25 mouse cellular contexts compared by ENCODE assay signal in the genomic region with DNA sequence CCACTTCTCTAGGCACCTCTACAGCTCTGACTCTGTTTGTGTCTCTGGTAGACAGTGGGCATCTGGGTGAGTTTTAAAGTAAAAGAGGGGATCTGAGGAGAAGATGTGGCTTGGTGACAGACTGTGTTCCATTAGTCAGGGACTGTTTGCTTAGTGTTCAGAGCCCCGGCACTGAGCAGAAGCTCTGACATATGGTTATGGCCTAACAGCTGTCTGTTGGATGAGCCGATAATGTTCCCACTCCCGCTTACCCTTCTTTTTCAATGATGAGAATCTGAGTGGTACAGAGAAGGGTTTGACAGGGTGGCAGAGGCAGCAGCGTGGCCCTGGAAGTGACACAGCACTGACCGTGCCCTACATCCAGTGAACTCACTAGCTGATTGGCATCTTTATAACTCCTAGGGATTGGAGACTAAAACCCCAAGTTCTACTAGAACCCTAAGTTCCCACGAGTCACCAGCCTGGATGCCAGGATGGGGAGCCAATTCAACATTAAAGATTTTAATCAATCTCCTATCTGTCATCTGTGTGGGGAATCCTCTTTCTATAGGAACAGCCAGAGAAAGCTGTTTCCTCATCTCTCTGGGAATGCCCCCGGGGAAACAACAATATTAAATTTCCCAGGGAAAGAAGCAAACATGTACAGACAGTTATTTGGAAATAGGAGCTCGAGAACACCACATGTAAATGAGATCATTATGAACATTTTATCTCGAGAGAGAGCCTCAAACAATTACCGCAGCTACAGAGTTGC.
DNase-seq lines count a peak whose midpoint lies in the region; ATAC-seq and TF ChIP-seq lines count a peak whose summit lies in the region.
"Had no signal": no experiment of that assay in that cellular context is flagged by ENCODE, and none has a peak within 500 bp of the region (broad histone marks: within the 10 kb centered on the region; RNA-seq: fewer than 3 reads in every experiment).

No protein-coding gene starts in this region.

- H3K27me3 ChIP-seq in forebrain, embryonic 15.5 days: no peaks in the 10 kb centered on the region
- no peaks in the 10 kb centered on the region for H3K27me3 ChIP-seq in forebrain, embryonic 13.5 days
- H3K27me3 ChIP-seq in midbrain, embryonic 11.5 days (ENCODE audit: control insufficient read depth, insufficient read depth, low read length): no peaks in the 10 kb centered on the region
- no peaks in the 10 kb centered on the region for H3K27me3 ChIP-seq in midbrain, postnatal 0 days (ENCODE audit: insufficient read depth, low read length)
- no peaks in the 10 kb centered on the region for H3K27me3 ChIP-seq in neural tube, embryonic 15.5 days (replicated peaks)
- no peaks in the 10 kb centered on the region for H3K27me3 ChIP-seq in intestine, embryonic 15.5 days (replicated peaks)
- H3K27me3 ChIP-seq in kidney, embryonic 15.5 days: no peaks in the 10 kb centered on the region
- H3K27me3 ChIP-seq: heart, embryonic 15.5 days; stomach, embryonic 15.5 days had no signal

- WGBS in forebrain, embryonic 15.5 days: 61% methylated on average over 10 of the region's 10 CpGs
- WGBS in forebrain, embryonic 13.5 days: 72% methylated on average over 10 of the region's 10 CpGs
- WGBS in midbrain, embryonic 11.5 days: 85% methylated on average over 10 of the region's 10 CpGs
- WGBS in midbrain, postnatal 0 days: 80% methylated on average over 10 of the region's 10 CpGs
- 64% methylated on average over 10 of the region's 10 CpGs for WGBS in neural tube, embryonic 15.5 days
- 75% methylated on average over 10 of the region's 10 CpGs for WGBS in intestine, embryonic 15.5 days
- 71% methylated on average over 10 of the region's 10 CpGs for WGBS in kidney, embryonic 15.5 days

- no peaks in the 10 kb centered on the region for H3K4me1 ChIP-seq in forebrain, embryonic 15.5 days
- H3K4me1 ChIP-seq in forebrain, embryonic 13.5 days: no peaks in the 10 kb centered on the region
- no peaks in the 10 kb centered on the region for H3K4me1 ChIP-seq in midbrain, embryonic 11.5 days (ENCODE audit: control insufficient read depth, insufficient read depth, low read length)
- H3K4me1 ChIP-seq in midbrain, postnatal 0 days (ENCODE audit: insufficient read depth, low read length): no peaks in the 10 kb centered on the region; the same call in 1 of the 2 replicates
- no peaks in the 10 kb centered on the region; the same call in 1 of the 2 replicates for H3K4me1 ChIP-seq in neural tube, embryonic 15.5 days
- peaks cover 5% of the 10 kb centered on the region; the same call in 1 of the 2 replicates for H3K4me1 ChIP-seq in intestine, embryonic 15.5 days (replicated peaks)
- H3K4me1 ChIP-seq in kidney, embryonic 15.5 days: 0 out of 2 replicates have a peak, but pooled peaks cover 2% of the 10 kb centered on the region
- H3K4me1 ChIP-seq: heart, embryonic 15.5 days; stomach, embryonic 15.5 days had no signal

- peak; percentile 46; the same call in 1 of the 2 replicates for ATAC-seq in forebrain, embryonic 15.5 days (replicated peaks)
- no peak for ATAC-seq in forebrain, embryonic 13.5 days
- ATAC-seq in midbrain, embryonic 11.5 days (ENCODE audit: low FRiP score): no peak
- ATAC-seq in midbrain, postnatal 0 days (ENCODE audit: low FRiP score): no peak
- ATAC-seq in neural tube, embryonic 15.5 days (ENCODE audit: low FRiP score): 0 out of 2 replicates have a peak, but pooled peaks have one; percentile 41
- no peak for ATAC-seq in intestine, embryonic 15.5 days
- no peak for ATAC-seq in kidney, embryonic 15.5 days (replicated peaks; ENCODE audit: low FRiP score)
- ATAC-seq: hindbrain, postnatal 0 days; intestine, postnatal 0 days; liver, postnatal 0 days; lung, postnatal 0 days; midbrain, embryonic 16.5 days had no signal

- no peak overlapping the region for H3K4me3 ChIP-seq in forebrain, embryonic 15.5 days
- no peak overlapping the region for H3K4me3 ChIP-seq in forebrain, embryonic 13.5 days
- no peak overlapping the region for H3K4me3 ChIP-seq in midbrain, embryonic 11.5 days (ENCODE audit: low read depth, low read length)
- H3K4me3 ChIP-seq in midbrain, postnatal 0 days (ENCODE audit: low read depth, low read length): no peak overlapping the region
- H3K4me3 ChIP-seq in neural tube, embryonic 15.5 days (replicated peaks): no peak overlapping the region
- H3K4me3 ChIP-seq in intestine, embryonic 15.5 days (replicated peaks): no peak overlapping the region
- H3K4me3 ChIP-seq in kidney, embryonic 15.5 days (replicated peaks): no peak overlapping the region
- H3K4me3 ChIP-seq: heart, embryonic 15.5 days; stomach, embryonic 15.5 days had no signal

- H3K9ac ChIP-seq in forebrain, embryonic 15.5 days (replicated peaks): no peak overlapping the region
- H3K9ac ChIP-seq in forebrain, embryonic 13.5 days: no peak overlapping the region
- H3K9ac ChIP-seq in midbrain, embryonic 11.5 days (ENCODE audit: low read length): no peak overlapping the region
- H3K9ac ChIP-seq in midbrain, postnatal 0 days (replicated peaks; ENCODE audit: low read length, poor library complexity, severe bottlenecking): no peak overlapping the region
- no peak overlapping the region for H3K9ac ChIP-seq in neural tube, embryonic 15.5 days (replicated peaks)
- no peak overlapping the region for H3K9ac ChIP-seq in intestine, embryonic 15.5 days
- H3K9ac ChIP-seq in kidney, embryonic 15.5 days: no peak overlapping the region
- H3K9ac ChIP-seq: heart, embryonic 15.5 days; liver, postnatal 0 days; stomach, embryonic 15.5 days had no signal

- no peaks in the 10 kb centered on the region for H3K9me3 ChIP-seq in forebrain, embryonic 15.5 days
- no peaks in the 10 kb centered on the region for H3K9me3 ChIP-seq in forebrain, embryonic 13.5 days (replicated peaks)
- H3K9me3 ChIP-seq in midbrain, embryonic 11.5 days (ENCODE audit: control insufficient read depth, low read length): no peaks in the 10 kb centered on the region
- no peaks in the 10 kb centered on the region for H3K9me3 ChIP-seq in midbrain, postnatal 0 days (ENCODE audit: low read length)
- H3K9me3 ChIP-seq in neural tube, embryonic 15.5 days (replicated peaks): no peaks in the 10 kb centered on the region
- H3K9me3 ChIP-seq in intestine, embryonic 15.5 days: no peaks in the 10 kb centered on the region
- H3K9me3 ChIP-seq in kidney, embryonic 15.5 days (replicated peaks): no peaks in the 10 kb centered on the region
- H3K9me3 ChIP-seq: heart, embryonic 15.5 days; stomach, embryonic 15.5 days had no signal

- no peaks in the 10 kb centered on the region for H3K36me3 ChIP-seq in forebrain, embryonic 15.5 days
- H3K36me3 ChIP-seq in forebrain, embryonic 13.5 days (ENCODE audit: poor library complexity, severe bottlenecking): no peaks in the 10 kb centered on the region
- H3K36me3 ChIP-seq in midbrain, embryonic 11.5 days (ENCODE audit: control insufficient read depth, insufficient read depth, low read length): no peaks in the 10 kb centered on the region
- H3K36me3 ChIP-seq in midbrain, postnatal 0 days (ENCODE audit: insufficient read depth, low read length): no peaks in the 10 kb centered on the region
- no peaks in the 10 kb centered on the region for H3K36me3 ChIP-seq in neural tube, embryonic 15.5 days
- H3K36me3 ChIP-seq in intestine, embryonic 15.5 days: no peaks in the 10 kb centered on the region
- H3K36me3 ChIP-seq in kidney, embryonic 15.5 days: no peaks in the 10 kb centered on the region
- H3K36me3 ChIP-seq: heart, embryonic 15.5 days; stomach, embryonic 15.5 days had no signal

- no peak overlapping the region for H3K27ac ChIP-seq in forebrain, embryonic 15.5 days (replicated peaks)
- no peak overlapping the region for H3K27ac ChIP-seq in forebrain, embryonic 13.5 days
- H3K27ac ChIP-seq in midbrain, embryonic 11.5 days (ENCODE audit: low read depth, low read length): no peak overlapping the region
- H3K27ac ChIP-seq in midbrain, postnatal 0 days (ENCODE audit: low read depth, low read length): no peak overlapping the region
- no peak overlapping the region for H3K27ac ChIP-seq in neural tube, embryonic 15.5 days (replicated peaks)
- H3K27ac ChIP-seq in intestine, embryonic 15.5 days: no peak overlapping the region
- no peak overlapping the region for H3K27ac ChIP-seq in kidney, embryonic 15.5 days
- H3K27ac ChIP-seq: heart, embryonic 15.5 days; hindbrain, postnatal 0 days; macrophage; stomach, embryonic 15.5 days had no signal

- no peak overlapping the region for H3K4me2 ChIP-seq in forebrain, embryonic 15.5 days (replicated peaks)
- H3K4me2 ChIP-seq in forebrain, embryonic 13.5 days: no peak overlapping the region
- H3K4me2 ChIP-seq in midbrain, embryonic 11.5 days: no peak overlapping the region
- H3K4me2 ChIP-seq in midbrain, postnatal 0 days (ENCODE audit: low read depth, low read length, poor library complexity, severe bottlenecking): no peak overlapping the region
- no peak overlapping the region for H3K4me2 ChIP-seq in neural tube, embryonic 15.5 days
- no peak overlapping the region for H3K4me2 ChIP-seq in intestine, embryonic 15.5 days (replicated peaks)
- no peak overlapping the region for H3K4me2 ChIP-seq in kidney, embryonic 15.5 days
- H3K4me2 ChIP-seq: heart, embryonic 15.5 days; liver, embryonic 11.5 days; stomach, embryonic 15.5 days had no signal

- TF ChIP-seq CTCF in midbrain, postnatal 0 days (IDR thresholded peaks at IDR 0.05): no peak

- DNase-seq in midbrain, embryonic 11.5 days (ENCODE audit: low spot score, missing footprints): peak; percentile 33
- DNase-seq in midbrain, postnatal 0 days (ENCODE audit: low spot score): no peak
- peak; percentile 52 to 72 for DNase-seq in layer of hippocampus, adult 8-10 months (ENCODE audit: low spot score in 2 of 2)
- DNase-seq: adrenal gland, postnatal 10 days; cerebellum, adult 11 months; cerebellum, adult 9-11 months; gastrocnemius, postnatal 36 days; heart, postnatal 36 days; liver, postnatal 0 days; right cerebral cortex, adult 18-20 months; right cerebral cortex, postnatal 4 days; thymus, postnatal 25 days had no signal

Comparison
In these comparisons a context has a peak if more than half of its experiments do, and no peak if none do; other contexts are left out.
1. ATAC-seq: peak in forebrain, embryonic 15.5 days (single experiment) and neural tube, embryonic 15.5 days (single experiment); none in forebrain, embryonic 13.5 days (single experiment), midbrain, embryonic 11.5 days (single experiment), midbrain, postnatal 0 days (single experiment), intestine, embryonic 15.5 days (single experiment) and kidney, embryonic 15.5 days (single experiment).